Mouse (Mus musculus): ENCODE measurements around the gene Hoxb6.

GRCm38 (mm10) chr11:96304381-96305195 lies 12.3 kb downstream of the Hoxb6 start:
- TF ChIP-seq POLR2A (IDR thresholded peaks at IDR 0.05; ENCODE audit: borderline replicate concordance, control insufficient read depth, low read depth, low read length) (no peak), CTCF (IDR thresholded peaks at IDR 0.05; ENCODE audit: control insufficient read depth, insufficient read depth, low read length) (no peak)
